Mouse (Mus musculus) intestine, embryonic 16.5 days (tissue): ENCODE measurements at regions not wholly inside any gene's neighbourhood (a gene's known extent, or its start where the extent isn't known, plus 50 kb on each side); places are given as distances from the start of the nearest gene placed in this dataset.
A peak's percentile ranks its signal among the peaks of the same experiment; 100 is the strongest.
"Not testable (repeated sequence)": the region's sequence is repeated elsewhere in the genome, so short reads cannot be mapped to it uniquely, and the experiment has no call there.

Experiments
- ATAC-seq: fragments of 200-750 bp; cut with Nextera tagmentation; 2 replicates; pipeline ENCODE4 v1.8.0; 2017; ENCODE audit warnings: moderate TSS enrichment, moderate library complexity
- H3K27ac ChIP-seq: fragments of 300-500 bp; sonication (generic); 2 replicates; pipeline ENCODE4 v1.5.1; 2014; ENCODE audit warnings: mild to moderate bottlenecking, low read length
- H3K27me3 ChIP-seq: fragments of 300-500 bp; sonication (generic); replicated peaks from 2 replicates; pipeline ENCODE4 v1.6.1; 2014; ENCODE audit warnings: low read length, control low read depth, mixed read lengths; ENCODE audit not compliant: control insufficient read depth, insufficient read depth
- H3K36me3 ChIP-seq: fragments of 300-500 bp; sonication (generic); 2 replicates; pipeline ENCODE4 v1.6.1; 2014; ENCODE audit warnings: low read length, control low read depth; ENCODE audit not compliant: control insufficient read depth, insufficient read depth
- H3K4me1 ChIP-seq: fragments of 300-500 bp; sonication (generic); 2 replicates; pipeline ENCODE4 v1.6.1; 2014; ENCODE audit warnings: low read length, control low read depth, mixed read lengths; ENCODE audit not compliant: control insufficient read depth, insufficient read depth
- H3K4me2 ChIP-seq: fragments of 300-500 bp; sonication (generic); 2 replicates; pipeline ENCODE4 v1.6.1; 2014; ENCODE audit warnings: low read depth, low read length, control low read depth
- H3K4me3 ChIP-seq: fragments of 300-500 bp; sonication (generic); 2 replicates; pipeline ENCODE4 v1.5.1; 2014; ENCODE audit warnings: mild to moderate bottlenecking, low read length
- H3K9ac ChIP-seq: fragments of 300-500 bp; sonication (generic); 2 replicates; pipeline ENCODE4 v1.6.1; 2014; ENCODE audit warnings: low read depth, low read length
- H3K9me3 ChIP-seq: fragments of 300-500 bp; sonication (generic); 2 replicates; pipeline ENCODE4 v1.6.1; 2016; ENCODE audit warnings: low read length, control low read depth; ENCODE audit not compliant: control insufficient read depth
- WGBS: fragments of 180-500 bp; shearing (Covaris S2); extraction: QIAGEN DNeasy Blood & Tissue Kit; methylation state at CpG from one replicate; pipeline ENCODE4 v1.1.7; 2014; 5-methylcytosine and 5-hydroxymethylcytosine counted together

- Histone ChIP-seq H3K9me3 (no peaks in the 10 kb centered on the region; the same call in 1 of the 2 replicates), H3K4me2 (no peak overlapping the region), H3K27me3 (no peaks in the 10 kb centered on the region), H3K9ac (no peak overlapping the region), H3K27ac (no peak overlapping the region), H3K36me3 (no peaks in the 10 kb centered on the region), H3K4me3 (no peak overlapping the region), H3K4me1 (no peaks in the 10 kb centered on the region)
- WGBS, result 78% methylated on average over 3 of the region's 3 CpGs
- ATAC-seq, result no peak
These were observed 120.3 kb upstream of the Trim24 start for GRCm38 (mm10) chr6:37750271-37750670.

- no peak overlapping the region for H3K27ac ChIP-seq
- H3K4me2 ChIP-seq, result no peak overlapping the region
- H3K4me3 ChIP-seq, result no peak overlapping the region
- ATAC-seq, result no peak
- H3K36me3 ChIP-seq, result no peaks in the 10 kb centered on the region
- no peak overlapping the region for H3K9ac ChIP-seq
- H3K4me1 ChIP-seq, result no peaks in the 10 kb centered on the region
- H3K9me3 ChIP-seq, result no peaks in the 10 kb centered on the region
- no peaks in the 10 kb centered on the region for H3K27me3 ChIP-seq
These were observed 118.9 kb upstream of the Trim24 start for GRCm38 (mm10) chr6:37751701-37752100.

- H3K27me3 ChIP-seq, ATAC-seq, H3K4me1 ChIP-seq, H3K36me3 ChIP-seq, H3K4me2 ChIP-seq, H3K9me3 ChIP-seq, H3K27ac ChIP-seq, H3K4me3 ChIP-seq, H3K9ac ChIP-seq: not testable (repeated sequence)
- 92% methylated on average over 4 of the region's 5 CpGs for WGBS
These were observed 109.6 kb upstream of the Trim24 start for GRCm38 (mm10) chr6:37761003-37761402.

- H3K27ac ChIP-seq, result no peak overlapping the region
- H3K9ac ChIP-seq, result no peak overlapping the region
- ATAC-seq, result no peak
- H3K4me2 ChIP-seq, result no peak overlapping the region
- WGBS, result 48% methylated on average over 2 of the region's 2 CpGs
- H3K4me1 ChIP-seq, result no peaks in the 10 kb centered on the region
- no peak overlapping the region for H3K4me3 ChIP-seq
- no peaks in the 10 kb centered on the region for H3K27me3 ChIP-seq
- no peaks in the 10 kb centered on the region for H3K9me3 ChIP-seq
- no peaks in the 10 kb centered on the region for H3K36me3 ChIP-seq
These were observed 107.6 kb upstream of the Trim24 start for GRCm38 (mm10) chr6:37763036-37763435.

DNA sequence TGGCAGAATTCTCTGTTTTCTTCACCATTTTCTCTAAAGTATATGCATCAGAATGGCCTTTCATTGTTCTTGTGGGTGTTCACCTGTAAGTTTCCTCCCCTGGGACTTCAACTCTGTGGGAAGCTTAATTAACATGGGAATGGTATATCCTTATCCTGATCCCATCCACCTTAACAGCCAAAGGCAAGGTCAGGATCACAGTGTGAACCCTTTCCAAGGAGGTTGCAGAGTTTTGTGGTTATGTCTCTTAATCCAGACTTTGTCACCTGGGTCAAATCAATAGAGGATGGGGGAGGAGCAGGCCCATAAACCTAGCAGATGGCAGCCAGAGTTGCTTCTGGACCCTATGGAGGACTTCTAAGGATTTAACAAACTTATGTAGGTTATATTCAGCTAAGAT is 102.9 kb upstream of the Trim24 start:
- Histone ChIP-seq H3K27ac (no peak overlapping the region), H3K4me3 (no peak overlapping the region), H3K36me3 (no peaks in the 10 kb centered on the region), H3K9ac (no peak overlapping the region), H3K27me3 (no peaks in the 10 kb centered on the region), H3K4me1 (no peaks in the 10 kb centered on the region), H3K9me3 (no peaks in the 10 kb centered on the region), H3K4me2 (no peak overlapping the region)
- ATAC-seq, result no peak

DNA sequence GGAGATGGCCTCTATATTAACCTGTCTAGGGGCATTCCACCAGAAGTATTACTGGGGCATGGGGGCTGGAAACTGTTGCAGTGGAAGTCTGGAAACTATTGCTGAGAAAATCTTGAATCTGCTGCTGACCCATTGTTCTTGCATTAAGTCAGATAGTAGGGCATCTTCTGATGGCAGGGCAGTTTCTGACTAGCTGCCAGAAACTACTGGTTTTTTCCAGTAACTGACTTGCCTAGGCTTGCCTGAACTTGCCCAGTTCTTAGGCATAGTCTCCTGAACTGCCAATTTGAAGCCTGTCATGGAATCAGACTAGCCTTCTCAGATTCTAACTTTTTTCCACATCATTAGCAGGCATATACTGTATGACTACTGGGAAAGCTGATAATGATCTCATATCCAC is 97.3 kb upstream of the Trim24 start:
- Histone ChIP-seq H3K9me3 (no peaks in the 10 kb centered on the region), H3K4me3 (no peak overlapping the region), H3K36me3 (no peaks in the 10 kb centered on the region), H3K27me3 (no peaks in the 10 kb centered on the region), H3K4me1 (no peaks in the 10 kb centered on the region), H3K27ac (no peak overlapping the region), H3K4me2 (no peak overlapping the region), H3K9ac (no peak overlapping the region)
- ATAC-seq, result no peak

- Histone ChIP-seq H3K9me3 (no peaks in the 10 kb centered on the region), H3K9ac (no peak overlapping the region), H3K4me2 (no peak overlapping the region), H3K27ac (no peak overlapping the region), H3K36me3 (no peaks in the 10 kb centered on the region), H3K4me3 (no peak overlapping the region), H3K27me3 (no peaks in the 10 kb centered on the region), H3K4me1 (no peaks in the 10 kb centered on the region)
- no peak for ATAC-seq
These were observed 95.5 kb upstream of the Trim24 start for GRCm38 (mm10) chr6:37775151-37775550.

DNA sequence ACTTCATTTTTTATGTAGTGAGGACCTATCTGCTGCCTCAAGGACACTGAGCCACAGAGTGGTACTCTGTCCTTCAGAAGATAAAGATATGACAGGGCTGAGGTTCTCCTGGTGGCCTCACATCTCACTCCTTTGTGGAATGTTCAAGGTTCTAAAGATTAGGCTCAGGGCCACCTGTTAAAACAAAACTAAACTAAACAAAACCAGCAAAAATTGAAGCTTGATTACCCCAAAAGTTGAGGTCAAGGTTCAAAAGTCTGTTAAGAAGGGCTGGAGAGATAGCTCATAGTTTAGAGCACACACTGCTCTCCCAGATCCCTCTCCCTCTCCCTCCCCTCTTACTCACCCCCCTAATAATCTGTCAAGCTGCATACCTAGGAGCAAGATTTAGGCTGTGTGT is 90.7 kb upstream of the Trim24 start:
- no peaks in the 10 kb centered on the region for H3K36me3 ChIP-seq
- ATAC-seq, result peak; percentile 53
- peaks cover 4% of the 10 kb centered on the region; the same call in 1 of the 2 replicates for H3K9me3 ChIP-seq
- no peak overlapping the region for H3K9ac ChIP-seq
- H3K27me3 ChIP-seq, result no peaks in the 10 kb centered on the region
- no peak overlapping the region for H3K4me3 ChIP-seq
- no peak overlapping the region for H3K4me2 ChIP-seq
- H3K27ac ChIP-seq, result no peak overlapping the region
- no peaks in the 10 kb centered on the region for H3K4me1 ChIP-seq

GRCm38 (mm10) chr6:37781894-37782293 is 88.7 kb upstream of the Trim24 start:
- no peak overlapping the region for H3K4me3 ChIP-seq
- H3K27me3 ChIP-seq, result no peaks in the 10 kb centered on the region
- peaks cover 4% of the 10 kb centered on the region; the same call in 1 of the 2 replicates for H3K9me3 ChIP-seq
- H3K4me1 ChIP-seq, result no peaks in the 10 kb centered on the region
- H3K9ac ChIP-seq, result no peak overlapping the region
- H3K27ac ChIP-seq, result no peak overlapping the region
- H3K4me2 ChIP-seq, result no peak overlapping the region
- H3K36me3 ChIP-seq, result no peaks in the 10 kb centered on the region
- no peak for ATAC-seq

DNA sequence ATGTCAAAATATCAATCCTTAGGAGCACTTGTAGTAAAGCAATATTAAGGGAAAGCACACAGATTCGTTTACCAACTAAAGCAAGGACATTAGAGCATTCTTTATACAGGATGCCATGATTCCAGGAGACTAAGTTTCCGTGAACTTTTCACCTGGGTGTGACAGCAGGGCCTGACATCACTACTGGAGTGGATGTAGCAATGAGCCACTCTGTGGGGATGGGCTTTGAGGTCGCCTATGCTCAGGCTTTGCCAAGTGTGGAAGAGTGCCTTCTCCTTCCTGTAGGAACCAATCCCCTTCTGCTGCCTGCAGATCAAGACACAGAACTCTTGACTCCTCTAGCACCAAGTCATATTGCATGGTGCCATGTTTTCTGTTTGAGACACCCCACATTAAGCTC is 85.3 kb upstream of the Trim24 start:
- not testable (repeated sequence) for H3K36me3 ChIP-seq, H3K4me1 ChIP-seq, H3K27ac ChIP-seq, H3K9me3 ChIP-seq, H3K9ac ChIP-seq, H3K4me3 ChIP-seq, H3K27me3 ChIP-seq, H3K4me2 ChIP-seq, ATAC-seq
- WGBS, result 90% methylated on average over 3 of the region's 3 CpGs
